Mouse (Mus musculus): ENCODE data around the gene Prdm16. TPM values are rescaled to one million over a fixed set of nuclear protein-coding genes. Genes with fewer than 3 reads are reported as not detected.

Prdm16 gene
- polyA plus RNA-seq, 1 experiment from 2014 or later, result 21.8 TPM

GRCm38 (mm10) chr4:154328431-154328830 lies 308.2 kb downstream of the Prdm16 start:
- Histone ChIP-seq H3K9ac (ENCODE audit: low read depth, low read length) (no peak overlapping the region), H3K27ac (ENCODE audit: low read depth, low read length) (no peak overlapping the region), H3K4me2 (replicated peaks; ENCODE audit: low read depth, low read length) (no peak overlapping the region), H3K4me1 (replicated peaks; ENCODE audit: control insufficient read depth, insufficient read depth, low read length) (peaks cover 2% of the 10 kb centered on the region; the same call in 1 of the 2 replicates), H3K4me3 (ENCODE audit: low read depth, low read length) (no peak overlapping the region), H3K36me3 (ENCODE audit: control insufficient read depth, insufficient read depth, low read length) (no peaks in the 10 kb centered on the region), H3K27me3 (ENCODE audit: control insufficient read depth, insufficient read depth, low read length) (peaks cover 2% of the 10 kb centered on the region), H3K9me3 (ENCODE audit: control insufficient read depth, low read length) (no peaks in the 10 kb centered on the region)
- peak; percentile 10; the same call in 1 of the 2 replicates for ATAC-seq (ENCODE audit: low FRiP score)
- 5% methylated on average over 14 of the region's 20 CpGs for WGBS
- DNase-seq (ENCODE audit: low spot score), result no peak

GRCm38 (mm10) chr4:154325410-154325809 lies 311.3 kb downstream of the Prdm16 start:
- Histone ChIP-seq H3K27me3 (ENCODE audit: control insufficient read depth, insufficient read depth, low read length) (peaks cover 2% of the 10 kb centered on the region), H3K4me1 (replicated peaks; ENCODE audit: control insufficient read depth, insufficient read depth, low read length) (no peaks in the 10 kb centered on the region), H3K9me3 (ENCODE audit: control insufficient read depth, low read length) (no peaks in the 10 kb centered on the region), H3K4me3 (ENCODE audit: low read depth, low read length) (no peak overlapping the region), H3K9ac (ENCODE audit: low read depth, low read length) (no peak overlapping the region), H3K36me3 (ENCODE audit: control insufficient read depth, insufficient read depth, low read length) (no peaks in the 10 kb centered on the region), H3K27ac (ENCODE audit: low read depth, low read length) (no peak overlapping the region), H3K4me2 (replicated peaks; ENCODE audit: low read depth, low read length) (no peak overlapping the region)
- no peak for DNase-seq (ENCODE audit: low spot score)
- ATAC-seq (ENCODE audit: low FRiP score), result no peak
- WGBS, result 61% methylated on average over 4 of the region's 4 CpGs

DNA sequence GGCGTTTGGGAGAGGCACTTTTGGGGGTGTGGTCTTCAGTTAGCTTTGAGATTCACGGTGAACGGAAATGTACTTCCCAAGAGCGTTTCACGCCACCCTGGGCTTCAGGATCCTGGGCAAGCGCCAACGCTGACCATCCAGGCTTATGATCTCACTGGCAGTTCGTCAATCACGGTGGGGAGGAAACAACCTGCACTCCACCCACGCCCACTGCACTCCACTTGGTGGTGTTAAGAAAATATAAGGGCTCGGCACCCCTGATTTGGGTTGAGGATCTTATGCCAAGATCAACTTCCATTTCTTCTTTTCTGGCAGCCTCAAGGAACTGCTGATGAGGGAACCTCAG lies 323.1 kb downstream of the Prdm16 start:
- H3K4me1 ChIP-seq (replicated peaks; ENCODE audit: control insufficient read depth, insufficient read depth, low read length), result no peaks in the 10 kb centered on the region
- 0 out of 2 replicates have a peak overlapping the region, but pooled peaks have one; percentile 49 for H3K27ac ChIP-seq (ENCODE audit: low read depth, low read length)
- H3K9ac ChIP-seq (ENCODE audit: low read depth, low read length), result no peak overlapping the region
- H3K27me3 ChIP-seq (ENCODE audit: control insufficient read depth, insufficient read depth, low read length), result no peaks in the 10 kb centered on the region
- DNase-seq (ENCODE audit: low spot score), result no peak
- no peak for ATAC-seq (ENCODE audit: low FRiP score)
- no peaks in the 10 kb centered on the region for H3K36me3 ChIP-seq (ENCODE audit: control insufficient read depth, insufficient read depth, low read length)
- WGBS, result 82% methylated on average over 11 of the region's 11 CpGs
- H3K4me2 ChIP-seq (replicated peaks; ENCODE audit: low read depth, low read length), result no peak overlapping the region
- no peak overlapping the region for H3K4me3 ChIP-seq (ENCODE audit: low read depth, low read length)
- no peaks in the 10 kb centered on the region for H3K9me3 ChIP-seq (ENCODE audit: control insufficient read depth, low read length)

GRCm38 (mm10) chr4:154312935-154313621 lies 323.6 kb downstream of the Prdm16 start:
- ATAC-seq (ENCODE audit: low FRiP score) (no peak), DNase-seq (ENCODE audit: low spot score) (no peak)
- Histone ChIP-seq H3K27ac (ENCODE audit: low read depth, low read length) (peak overlapping the region; percentile 49; the same call in 1 of the 2 replicates), H3K4me2 (replicated peaks; ENCODE audit: low read depth, low read length) (no peak overlapping the region), H3K9ac (ENCODE audit: low read depth, low read length) (no peak overlapping the region), H3K27me3 (ENCODE audit: control insufficient read depth, insufficient read depth, low read length) (no peaks in the 10 kb centered on the region), H3K4me3 (ENCODE audit: low read depth, low read length) (no peak overlapping the region), H3K9me3 (ENCODE audit: control insufficient read depth, low read length) (no peaks in the 10 kb centered on the region), H3K4me1 (replicated peaks; ENCODE audit: control insufficient read depth, insufficient read depth, low read length) (no peaks in the 10 kb centered on the region), H3K36me3 (ENCODE audit: control insufficient read depth, insufficient read depth, low read length) (no peaks in the 10 kb centered on the region)
- 38% methylated on average over 4 of the region's 4 CpGs for WGBS

DNA sequence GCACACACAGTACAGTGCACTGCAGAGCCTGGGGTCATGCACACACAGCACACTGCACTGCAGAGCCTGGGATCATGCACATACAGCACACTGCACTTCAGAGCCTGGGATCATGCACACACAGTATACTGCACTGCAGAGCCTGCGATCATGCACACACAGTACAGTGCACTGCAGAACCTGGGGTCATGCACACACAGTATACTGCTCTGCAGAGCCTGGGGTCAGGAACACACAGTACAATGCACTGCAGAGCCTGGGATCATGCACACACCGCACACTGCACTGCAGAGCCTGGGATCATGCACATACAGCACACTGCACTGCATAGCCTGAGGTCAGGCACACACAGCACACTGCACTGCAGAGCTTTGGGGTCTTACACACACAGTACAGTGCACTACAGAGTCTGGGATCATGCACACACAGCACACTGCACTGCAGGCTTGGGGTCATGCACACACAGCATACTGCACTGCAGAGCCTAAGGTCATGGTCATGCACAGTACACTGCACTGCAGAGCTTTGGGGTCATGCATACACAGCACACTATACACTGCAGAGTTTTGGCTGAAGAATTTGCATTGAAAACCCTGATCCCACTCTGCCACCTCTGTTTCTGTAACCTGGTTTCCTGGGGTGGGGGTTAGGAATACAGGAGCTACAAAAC lies 324.4 kb downstream of the Prdm16 start:
- ATAC-seq (ENCODE audit: low FRiP score), result no peak
- no peaks in the 10 kb centered on the region for H3K36me3 ChIP-seq (ENCODE audit: control insufficient read depth, insufficient read depth, low read length)
- no peak overlapping the region for H3K9ac ChIP-seq (ENCODE audit: low read depth, low read length)
- H3K27me3 ChIP-seq (ENCODE audit: control insufficient read depth, insufficient read depth, low read length), result no peaks in the 10 kb centered on the region
- 88% methylated on average over 2 of the region's 2 CpGs for WGBS
- peak overlapping the region; percentile 49 for H3K27ac ChIP-seq (ENCODE audit: low read depth, low read length)
- H3K9me3 ChIP-seq (ENCODE audit: control insufficient read depth, low read length), result no peaks in the 10 kb centered on the region
- no peaks in the 10 kb centered on the region for H3K4me1 ChIP-seq (replicated peaks; ENCODE audit: control insufficient read depth, insufficient read depth, low read length)
- no peak for DNase-seq (ENCODE audit: low spot score)
- H3K4me3 ChIP-seq (ENCODE audit: low read depth, low read length), result no peak overlapping the region
- no peak overlapping the region for H3K4me2 ChIP-seq (replicated peaks; ENCODE audit: low read depth, low read length)

GRCm38 (mm10) chr4:154310576-154311262 lies 326.0 kb downstream of the Prdm16 start:
- no peak overlapping the region for H3K27ac ChIP-seq (ENCODE audit: low read depth, low read length)
- no peak overlapping the region for H3K4me2 ChIP-seq (replicated peaks; ENCODE audit: low read depth, low read length)
- no peak overlapping the region for H3K4me3 ChIP-seq (ENCODE audit: low read depth, low read length)
- H3K9ac ChIP-seq (ENCODE audit: low read depth, low read length), result no peak overlapping the region
- H3K4me1 ChIP-seq (replicated peaks; ENCODE audit: control insufficient read depth, insufficient read depth, low read length), result no peaks in the 10 kb centered on the region
- 77% methylated on average over 9 of the region's 9 CpGs for WGBS
- no peaks in the 10 kb centered on the region for H3K36me3 ChIP-seq (ENCODE audit: control insufficient read depth, insufficient read depth, low read length)
- DNase-seq (ENCODE audit: low spot score) (no peak), ATAC-seq (ENCODE audit: low FRiP score) (no peak)
- H3K27me3 ChIP-seq (ENCODE audit: control insufficient read depth, insufficient read depth, low read length), result no peaks in the 10 kb centered on the region
- H3K9me3 ChIP-seq (ENCODE audit: control insufficient read depth, low read length), result no peaks in the 10 kb centered on the region

- Histone ChIP-seq H3K4me1 (replicated peaks; ENCODE audit: control insufficient read depth, insufficient read depth, low read length) (no peaks in the 10 kb centered on the region), H3K27ac (ENCODE audit: low read depth, low read length) (no peak overlapping the region), H3K4me3 (ENCODE audit: low read depth, low read length) (no peak overlapping the region), H3K9ac (ENCODE audit: low read depth, low read length) (no peak overlapping the region), H3K36me3 (ENCODE audit: control insufficient read depth, insufficient read depth, low read length) (no peaks in the 10 kb centered on the region), H3K27me3 (ENCODE audit: control insufficient read depth, insufficient read depth, low read length) (no peaks in the 10 kb centered on the region), H3K4me2 (replicated peaks; ENCODE audit: low read depth, low read length) (no peak overlapping the region), H3K9me3 (ENCODE audit: control insufficient read depth, low read length) (no peaks in the 10 kb centered on the region)
- DNase-seq (ENCODE audit: low spot score) (no peak), ATAC-seq (ENCODE audit: low FRiP score) (no peak)
- WGBS, result 89% methylated on average over 2 of the region's 2 CpGs
Measured at GRCm38 (mm10) chr4:154309131-154309530, 327.5 kb downstream of the Prdm16 start.

GRCm38 (mm10) chr4:154301466-154301881 lies 335.2 kb downstream of the Prdm16 start, which contains the start of gene Arhgef16:
Gene Arhgef16, minus strand, starts transcription at chr4:154301676.
- Histone ChIP-seq H3K9me3 (ENCODE audit: control insufficient read depth, low read length) (no peaks in the 10 kb centered on the region), H3K36me3 (ENCODE audit: control insufficient read depth, insufficient read depth, low read length) (no peaks in the 10 kb centered on the region), H3K4me2 (replicated peaks; ENCODE audit: low read depth, low read length) (no peak within 1 kb of the TSS), H3K4me3 (ENCODE audit: low read depth, low read length) (no peak within 1 kb of the TSS), H3K9ac (ENCODE audit: low read depth, low read length) (no peak within 1 kb of the TSS), H3K27ac (ENCODE audit: low read depth, low read length) (no peak within 1 kb of the TSS), H3K4me1 (replicated peaks; ENCODE audit: control insufficient read depth, insufficient read depth, low read length) (0 out of 2 replicates have a peak, but pooled peaks cover 5% of the 10 kb centered on the region), H3K27me3 (ENCODE audit: control insufficient read depth, insufficient read depth, low read length) (peaks cover 31% of the 10 kb centered on the region)
- 23% methylated on average over 7 of the region's 7 CpGs for WGBS
- DNase-seq (ENCODE audit: low spot score) (peak; percentile 78), ATAC-seq (ENCODE audit: low FRiP score) (0 out of 2 replicates have a peak, but pooled peaks have one; percentile 22)
